Mouse (Mus musculus) lung, postnatal 0 days (tissue): ENCODE measurements around the gene Ifnk. TPM values are rescaled to one million over a fixed set of nuclear protein-coding genes. Genes with fewer than 3 reads are reported as not detected.
A peak's percentile ranks its signal among the peaks of the same experiment; 100 is the strongest.

Experiments used
- ATAC-seq: fragments of 200-750 bp; cut with Nextera tagmentation; 2 replicates; pipeline ENCODE4 v1.8.0; 2017; ENCODE audit warnings: moderate library complexity
- DNase-seq: peaks from one replicate; pipeline ENCODE4 v3.0.0-alpha.2; 2016; ENCODE audit warnings: low spot score
- H3K27ac ChIP-seq: fragments of 300-500 bp; sonication (generic); 2 replicates; pipeline ENCODE4 v1.5.1; 2014; ENCODE audit warnings: antibody characterized with exemption, mild to moderate bottlenecking, low read length, mixed read lengths
- H3K27me3 ChIP-seq: fragments of 300-500 bp; sonication (generic); replicated peaks from 2 replicates; pipeline ENCODE4 v1.6.1; 2014; ENCODE audit warnings: low read length, mixed read lengths; ENCODE audit not compliant: insufficient read depth
- H3K36me3 ChIP-seq: fragments of 300-500 bp; sonication (generic); 2 replicates; pipeline ENCODE4 v1.6.1; 2014; ENCODE audit warnings: low read length, mixed read lengths; ENCODE audit not compliant: insufficient read depth
- H3K4me1 ChIP-seq: fragments of 300-500 bp; sonication (generic); 2 replicates; pipeline ENCODE4 v1.6.1; 2014; ENCODE audit warnings: antibody characterized with exemption, low read depth, low read length, mixed read lengths; ENCODE audit not compliant: insufficient read depth
- H3K4me2 ChIP-seq: fragments of 300-500 bp; sonication (generic); replicated peaks from 2 replicates; pipeline ENCODE4 v1.6.1; 2014; ENCODE audit warnings: low read depth, mild to moderate bottlenecking, low read length, moderate library complexity, mixed read lengths
- H3K4me3 ChIP-seq: fragments of 300-500 bp; sonication (generic); 2 replicates; pipeline ENCODE4 v1.5.1; 2014; ENCODE audit warnings: low read depth, low read length
- H3K9ac ChIP-seq: fragments of 300-500 bp; sonication (generic); replicated peaks from 2 replicates; pipeline ENCODE4 v1.6.1; 2014; ENCODE audit warnings: low read depth, mild to moderate bottlenecking
- H3K9me3 ChIP-seq: fragments of 300-500 bp; sonication (generic); 2 replicates; pipeline ENCODE4 v1.6.1; 2016; ENCODE audit warnings: low read length, mixed read lengths
- CTCF ChIP-seq: IDR thresholded peaks from 2 replicates; pipeline ENCODE4 v1.5.1; 2016; ENCODE audit warnings: antibody characterized with exemption, mild to moderate bottlenecking
- EP300 ChIP-seq: IDR thresholded peaks from 2 replicates; pipeline ENCODE4 v1.6.1; 2016; ENCODE audit warnings: antibody characterized with exemption, mild to moderate bottlenecking, control low read depth
- WGBS: fragments of 180-500 bp; shearing (Covaris S2); extraction: QIAGEN DNeasy Blood & Tissue Kit; methylation state at CpG from one replicate; pipeline ENCODE4 v1.1.7; 2014; 5-methylcytosine and 5-hydroxymethylcytosine counted together
- polyA plus RNA-seq: library from polyadenylated mRNA; unstranded; fragments of >200 nt; fragmentation: Nextera tagmentation; extraction: Ambion mirVana; gene quantifications from 2 replicates; pipeline ENCODE4 v1.2.1, GENCODE M21; 2015

The Ifnk gene
- polyA plus RNA-seq, 1 experiment from 2014 or later = 0.16 TPM

DNA sequence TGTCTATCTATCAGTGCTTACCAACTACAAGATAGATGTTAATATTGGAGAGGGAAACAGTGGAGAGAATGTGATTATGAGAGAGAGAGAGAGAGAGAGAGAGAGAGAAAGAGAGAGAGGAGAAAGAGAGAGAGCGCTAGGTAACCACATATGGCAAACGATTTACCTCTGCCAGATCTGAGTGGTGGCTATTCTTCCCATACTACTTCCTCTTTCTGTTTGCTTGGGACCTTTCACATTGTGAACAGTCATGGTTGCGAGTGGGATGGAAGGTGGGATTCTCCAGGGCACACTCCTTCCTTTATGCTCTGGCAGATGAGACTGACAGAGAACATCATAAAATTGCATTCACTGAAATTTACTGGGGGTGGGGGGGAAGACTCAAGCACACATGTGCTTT is 34.7 kb upstream of the Ifnk start:
- whole genome bisulfite sequencing = 93% methylated on average over 3 of the region's 3 CpGs
- H3K27me3 ChIP-seq = no peaks in the 10 kb centered on the region
- H3K4me3 ChIP-seq = no peak overlapping the region
- ATAC-seq (no peak), DNase-seq (no peak)
- no peak overlapping the region for H3K9ac ChIP-seq
- H3K4me1 ChIP-seq = peaks cover 3% of the 10 kb centered on the region; the same call in 1 of the 2 replicates
- no peak overlapping the region for H3K27ac ChIP-seq
- no peak overlapping the region for H3K4me2 ChIP-seq
- TF ChIP-seq CTCF = no peak
- H3K36me3 ChIP-seq = no peaks in the 10 kb centered on the region
- H3K9me3 ChIP-seq = no peaks in the 10 kb centered on the region

DNA sequence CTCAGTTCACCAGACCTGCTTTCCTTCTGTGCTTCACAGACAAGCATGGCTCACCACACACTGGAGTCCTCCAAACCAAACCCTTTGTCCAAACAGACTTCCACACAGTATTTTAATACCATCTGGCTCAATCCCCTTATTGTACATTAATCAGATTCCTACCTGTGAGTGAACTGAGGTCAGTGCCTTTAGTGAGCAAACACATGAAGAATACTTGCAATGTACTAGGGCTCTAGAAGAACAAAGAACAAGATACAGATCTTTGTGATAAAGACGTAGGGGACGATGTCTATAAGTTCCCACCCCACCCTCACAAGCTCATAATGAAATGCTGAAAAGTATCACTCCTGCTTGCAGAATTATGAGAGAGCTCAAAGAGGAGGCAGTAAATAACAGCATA is 33.0 kb upstream of the Ifnk start:
- Histone ChIP-seq H3K9me3 (no peaks in the 10 kb centered on the region), H3K4me1 (no peaks in the 10 kb centered on the region), H3K27ac (no peak overlapping the region), H3K4me3 (no peak overlapping the region), H3K36me3 (no peaks in the 10 kb centered on the region), H3K4me2 (no peak overlapping the region), H3K27me3 (no peaks in the 10 kb centered on the region), H3K9ac (no peak overlapping the region)
- TF ChIP-seq CTCF (no peak), EP300 (0 out of 2 replicates have a peak, but pooled peaks have one; percentile 15)
- ATAC-seq (peak; percentile 50), DNase-seq (peak; percentile 65)
- WGBS = 58% methylated on average over 2 of the region's 2 CpGs

DNA sequence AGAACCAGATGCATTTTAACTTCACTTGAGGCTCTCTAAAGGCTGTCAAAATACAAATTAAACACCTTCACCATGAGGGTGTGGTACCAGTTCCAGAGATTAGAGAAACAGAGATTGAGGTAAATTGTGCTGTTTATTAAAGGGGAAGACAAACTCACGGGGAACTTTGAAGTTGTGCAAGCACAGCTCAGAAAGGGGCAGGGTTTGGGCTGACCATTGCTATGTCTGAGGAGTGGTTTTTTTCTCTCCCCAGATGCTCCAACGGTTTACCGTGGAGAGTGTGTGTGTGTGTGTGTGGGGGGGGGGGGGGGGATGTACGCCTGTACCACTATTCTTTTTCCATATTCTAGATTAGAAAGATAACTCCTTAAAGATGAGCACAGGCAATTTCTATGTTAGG is 31.7 kb upstream of the Ifnk start:
- H3K9me3 ChIP-seq = no peaks in the 10 kb centered on the region
- H3K9ac ChIP-seq = no peak overlapping the region
- H3K36me3 ChIP-seq = no peaks in the 10 kb centered on the region
- no peak overlapping the region for H3K4me2 ChIP-seq
- 0 out of 2 replicates have a peak, but pooled peaks have one; percentile 30 for ATAC-seq
- H3K4me3 ChIP-seq = no peak overlapping the region
- H3K27me3 ChIP-seq = no peaks in the 10 kb centered on the region
- TF ChIP-seq CTCF = no peak
- no peak for DNase-seq
- H3K4me1 ChIP-seq = no peaks in the 10 kb centered on the region
- H3K27ac ChIP-seq = no peak overlapping the region
- WGBS = 39% methylated on average over 4 of the region's 4 CpGs

- Histone ChIP-seq H3K27me3 (no peaks in the 10 kb centered on the region), H3K9ac (no peak overlapping the region), H3K9me3 (no peaks in the 10 kb centered on the region), H3K27ac (no peak overlapping the region), H3K36me3 (no peaks in the 10 kb centered on the region), H3K4me1 (no peaks in the 10 kb centered on the region), H3K4me2 (no peak overlapping the region), H3K4me3 (no peak overlapping the region)
- no peak for TF ChIP-seq CTCF
- no peak for TF ChIP-seq EP300
- DNase-seq (no peak), ATAC-seq (no peak)
- 86% methylated on average over 8 of the region's 8 CpGs for WGBS
These were observed 31.3 kb upstream of the Ifnk start for GRCm38 (mm10) chr4:35120575-35120974.

DNA sequence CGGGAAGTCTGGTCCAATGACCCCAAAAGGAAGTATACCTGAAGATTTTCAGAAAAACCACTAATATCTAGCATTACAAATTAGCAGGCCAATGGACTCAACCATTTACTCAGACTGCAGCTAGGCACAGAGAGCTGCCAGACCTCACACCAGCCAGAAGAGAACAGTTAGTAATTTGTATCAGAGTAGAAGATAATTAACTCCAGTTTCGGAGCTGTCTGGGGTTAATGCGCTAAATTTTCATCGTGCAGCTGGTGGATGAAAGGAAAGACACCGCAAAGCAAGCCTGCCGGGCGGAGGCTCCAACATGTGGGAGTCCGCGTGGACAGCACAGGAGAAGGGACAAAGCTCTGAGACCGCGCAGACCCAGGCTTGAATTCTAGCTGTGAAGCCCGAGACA is 30.8 kb upstream of the Ifnk start:
- Histone ChIP-seq H3K36me3 (no peaks in the 10 kb centered on the region), H3K4me2 (no peak overlapping the region), H3K27me3 (no peaks in the 10 kb centered on the region), H3K27ac (no peak overlapping the region), H3K9ac (no peak overlapping the region), H3K4me1 (no peaks in the 10 kb centered on the region), H3K9me3 (no peaks in the 10 kb centered on the region), H3K4me3 (no peak overlapping the region)
- 78% methylated on average over 12 of the region's 12 CpGs for WGBS
- ATAC-seq (no peak), DNase-seq (no peak)
- TF ChIP-seq CTCF (no peak), EP300 (no peak)

GRCm38 (mm10) chr4:35123087-35123486 is 28.8 kb upstream of the Ifnk start:
- WGBS = 82% methylated on average over 5 of the region's 5 CpGs
- Histone ChIP-seq H3K9me3 (no peaks in the 10 kb centered on the region), H3K36me3 (no peaks in the 10 kb centered on the region), H3K9ac (no peak overlapping the region), H3K4me3 (no peak overlapping the region), H3K27ac (no peak overlapping the region), H3K4me2 (no peak overlapping the region), H3K4me1 (no peaks in the 10 kb centered on the region), H3K27me3 (no peaks in the 10 kb centered on the region)
- DNase-seq (no peak), ATAC-seq (no peak)
- TF ChIP-seq EP300 (no peak), CTCF (no peak)

DNA sequence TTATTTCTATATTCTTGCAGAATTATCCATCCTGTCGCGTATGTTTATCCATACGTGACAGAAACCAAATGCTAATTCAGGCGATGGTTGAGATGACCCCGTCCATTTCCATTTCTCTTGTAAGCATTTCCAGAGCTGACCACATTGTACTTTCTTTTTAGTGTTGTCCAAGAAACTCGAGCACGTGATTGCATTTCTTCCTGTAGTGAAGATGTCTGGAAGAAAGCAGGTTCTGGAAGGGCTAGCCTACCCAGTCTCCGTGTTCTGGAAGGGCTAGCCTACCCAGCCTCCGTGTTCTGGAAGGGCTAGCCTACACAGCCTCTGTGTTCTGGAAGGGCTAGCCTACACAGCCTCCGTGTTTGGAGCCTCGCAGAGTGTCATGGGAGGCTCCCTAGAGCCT is 27.8 kb upstream of the Ifnk start:
- no peaks in the 10 kb centered on the region for H3K4me1 ChIP-seq
- no peak overlapping the region for H3K4me3 ChIP-seq
- TF ChIP-seq CTCF (no peak), EP300 (no peak)
- ATAC-seq = no peak
- no peaks in the 10 kb centered on the region for H3K9me3 ChIP-seq
- no peak for DNase-seq
- H3K4me2 ChIP-seq = no peak overlapping the region
- no peak overlapping the region for H3K9ac ChIP-seq
- no peak overlapping the region for H3K27ac ChIP-seq
- H3K27me3 ChIP-seq = no peaks in the 10 kb centered on the region
- no peaks in the 10 kb centered on the region for H3K36me3 ChIP-seq
- 68% methylated on average over 11 of the region's 11 CpGs for WGBS
